17 mouse cellular contexts compared by ENCODE assay signal in the genomic region with DNA sequence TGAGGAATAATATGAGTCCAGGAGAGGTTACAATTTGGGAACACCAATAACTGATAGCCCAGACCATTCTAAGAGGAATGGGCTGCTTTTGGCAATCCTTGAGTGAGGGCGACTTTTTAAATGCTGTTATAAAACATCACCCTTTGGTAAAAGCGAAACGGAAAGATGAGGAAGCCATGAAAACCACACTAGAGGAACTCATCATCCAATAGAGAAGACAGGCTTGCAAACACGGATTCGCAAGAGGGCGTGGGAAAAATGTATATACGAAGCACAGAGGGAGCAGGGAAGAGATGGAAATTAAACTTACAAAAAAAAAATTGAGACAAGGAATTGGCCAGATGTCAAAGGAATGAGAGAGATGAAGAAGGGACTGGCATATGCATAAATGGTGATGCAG. TPM values are rescaled to one million over a fixed set of nuclear protein-coding genes. Genes with fewer than 3 reads are reported as not detected.
"Had no signal": no experiment of that assay in that cellular context is flagged by ENCODE, and none has a peak within 500 bp of the region (broad histone marks: within the 10 kb centered on the region; RNA-seq: fewer than 3 reads in every experiment).

No protein-coding gene starts in this region.

- DNase-seq: liver, embryonic 13.5 days; liver, postnatal 0 days; lung, adult 2 months; lung, postnatal 14 days; lung, postnatal 36 days; midbrain, embryonic 14.5 days; retina, postnatal 1 day; right cerebral cortex, adult 18-20 months; right cerebral cortex, postnatal 25 days; right cerebral cortex, postnatal 4 days; spleen, adult 18-20 months; thymus, adult 18-20 months; thymus, postnatal 14 days; thymus, postnatal 4 days had no signal

- ATAC-seq: liver, postnatal 0 days; lung, postnatal 0 days; midbrain, embryonic 16.5 days had no signal

RNA-seq across cellular contexts. Expression of gene Cadm3, which starts 6.5 kb away (rescaled TPM):
- total RNA-seq: neutrophil, adult 5-6 weeks had no signal

RNA-seq across cellular contexts. Expression of gene Ackr1, which starts 40.5 kb away (rescaled TPM):
- total RNA-seq: neutrophil, adult 5-6 weeks had no signal
